Mouse (Mus musculus) bone marrow macrophage, adult 2 months (primary cell): ENCODE measurements around the gene Bach2.

Experiments used
- CTCF ChIP-seq: IDR thresholded peaks from 2 replicates; pipeline ENCODE4 v1.5.1; 2012; ENCODE audit warnings: low read depth, mild to moderate bottlenecking, low read length, moderate library complexity
- POLR2A ChIP-seq: IDR thresholded peaks from 2 replicates; pipeline ENCODE4 v1.6.1; 2012; ENCODE audit warnings: mild to moderate bottlenecking, low read depth, low read length, borderline replicate concordance

GRCm38 (mm10) chr4:32405985-32406384, 167.4 kb downstream of the Bach2 start:
- TF ChIP-seq CTCF (no peak), POLR2A (no peak)
